Mouse (Mus musculus) heart, adult 2 months (tissue): ENCODE measurements around the gene Zfp768.

Experiments used
- CTCF ChIP-seq: fragments of 200-600 bp; IDR thresholded peaks from 2 replicates; pipeline ENCODE4 v1.8.1; 2022; ENCODE audit warnings: antibody characterized with exemption, mild to moderate bottlenecking, moderate library complexity
- EP300 ChIP-seq: fragments of 200-500 bp; IDR thresholded peaks from 2 replicates; pipeline ENCODE4 v1.6.1; 2011; ENCODE audit warnings: low read depth, low read length, control low read depth; ENCODE audit not compliant: insufficient read depth
- POLR2A ChIP-seq: fragments of 200-500 bp; IDR thresholded peaks from 2 replicates; pipeline ENCODE4 v1.6.1; 2011; ENCODE audit warnings: mild to moderate bottlenecking, low read depth, low read length, control low read depth; ENCODE audit not compliant: insufficient read depth

DNA sequence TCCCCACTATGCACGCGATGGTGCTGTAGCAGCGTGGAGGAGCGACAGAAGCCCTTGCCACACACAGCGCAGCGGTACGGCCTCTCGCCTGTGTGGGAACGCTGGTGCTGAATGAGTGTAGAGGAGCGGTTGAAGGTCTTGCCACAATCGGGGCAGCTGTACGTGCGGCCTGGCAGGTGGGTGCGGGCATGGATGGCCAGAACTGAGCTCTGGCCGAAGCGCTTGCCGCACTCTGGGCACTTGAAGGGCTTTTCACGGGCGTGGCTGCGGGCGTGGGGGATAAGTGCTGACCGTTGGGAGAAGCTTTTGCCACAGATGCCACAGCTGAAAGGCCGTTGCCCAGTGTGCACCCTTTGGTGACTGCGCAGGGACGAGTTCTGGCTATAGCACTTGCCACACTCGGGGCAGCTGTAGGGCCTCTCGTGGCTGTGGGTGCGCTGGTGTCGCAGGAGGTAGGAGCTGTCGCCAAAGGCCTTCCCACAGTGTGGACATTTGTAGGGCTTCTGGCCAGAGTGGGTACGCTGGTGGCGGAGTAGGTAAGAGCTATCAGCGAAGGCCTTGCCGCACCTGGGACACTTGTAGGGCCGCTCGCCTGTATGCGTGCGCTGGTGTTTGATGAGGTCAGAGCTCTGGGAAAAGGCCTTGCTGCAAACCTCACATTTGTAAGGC is 1.9 kb downstream of the Zfp768 start:
- no peak for TF ChIP-seq POLR2A
- TF ChIP-seq EP300, result no peak
- TF ChIP-seq CTCF, result no peak
